Mouse (Mus musculus) midbrain, embryonic 14.5 days (tissue): ENCODE measurements around the gene Nlrp9a. TPM values are rescaled to one million over a fixed set of nuclear protein-coding genes. Genes with fewer than 3 reads are reported as not detected.
"Not testable (repeated sequence)": the region's sequence is repeated elsewhere in the genome, so short reads cannot be mapped to it uniquely, and the experiment has no call there.

ENCODE experiments used
- ATAC-seq: fragments of 200-750 bp; cut with Nextera tagmentation; 2 replicates; pipeline ENCODE4 v1.8.0; 2017; ENCODE audit warnings: moderate number of reproducible peaks, moderate library complexity; ENCODE audit not compliant: low FRiP score, low TSS enrichment
- DNase-seq: peaks from one replicate; pipeline ENCODE4 v3.0.0-alpha.2; 2015
- H3K27ac ChIP-seq: fragments of 300-500 bp; sonication (generic); replicated peaks from 2 replicates; pipeline ENCODE4 v1.5.1; 2014; ENCODE audit warnings: mild to moderate bottlenecking, low read depth, low read length, moderate library complexity
- H3K27me3 ChIP-seq: fragments of 300-500 bp; sonication (generic); 2 replicates; pipeline ENCODE4 v1.6.1; 2014; ENCODE audit warnings: low read length, control low read depth, mixed read lengths; ENCODE audit not compliant: control insufficient read depth, insufficient read depth
- H3K36me3 ChIP-seq: fragments of 300-500 bp; sonication (generic); 2 replicates; pipeline ENCODE4 v1.6.1; 2014; ENCODE audit warnings: low read length, control low read depth; ENCODE audit not compliant: control insufficient read depth, insufficient read depth
- H3K4me1 ChIP-seq: fragments of 300-500 bp; sonication (generic); 2 replicates; pipeline ENCODE4 v1.6.1; 2014; ENCODE audit warnings: mild to moderate bottlenecking, antibody characterized with exemption, low read length, control low read depth; ENCODE audit not compliant: control insufficient read depth, insufficient read depth
- H3K4me2 ChIP-seq: fragments of 300-500 bp; sonication (generic); 2 replicates; pipeline ENCODE4 v1.6.1; 2014; ENCODE audit warnings: mild to moderate bottlenecking, low read length, moderate library complexity
- H3K4me3 ChIP-seq: fragments of 300-500 bp; sonication (generic); replicated peaks from 2 replicates; pipeline ENCODE4 v1.5.1; 2014; ENCODE audit warnings: low read depth, low read length
- H3K9ac ChIP-seq: fragments of 300-500 bp; sonication (generic); replicated peaks from 2 replicates; pipeline ENCODE4 v1.6.1; 2014; ENCODE audit warnings: mild to moderate bottlenecking, low read length, moderate library complexity
- H3K9me3 ChIP-seq: fragments of 300-500 bp; sonication (generic); 2 replicates; pipeline ENCODE4 v1.6.1; 2016; ENCODE audit warnings: low read length, control low read depth, mixed read lengths; ENCODE audit not compliant: control insufficient read depth
- WGBS: fragments of 180-500 bp; shearing (Covaris S2); extraction: QIAGEN DNeasy Blood & Tissue Kit; methylation state at CpG from one replicate; pipeline ENCODE4 v1.1.7; 2014; 5-methylcytosine and 5-hydroxymethylcytosine counted together
- microRNA-seq: library from miRNA; unstranded; fragments of <30 nt; microRNA quantifications from one replicate; pipeline ENCODE4, GENCODE M21; 2016
- polyA plus RNA-seq: library from polyadenylated mRNA; unstranded; fragments of >200 nt; fragmentation: Nextera tagmentation; extraction: Ambion mirVana; gene quantifications from 2 replicates; pipeline ENCODE4 v1.2.1, GENCODE M21; 2014

The Nlrp9a gene
- not detected in 2 replicates for polyA plus RNA-seq

DNA sequence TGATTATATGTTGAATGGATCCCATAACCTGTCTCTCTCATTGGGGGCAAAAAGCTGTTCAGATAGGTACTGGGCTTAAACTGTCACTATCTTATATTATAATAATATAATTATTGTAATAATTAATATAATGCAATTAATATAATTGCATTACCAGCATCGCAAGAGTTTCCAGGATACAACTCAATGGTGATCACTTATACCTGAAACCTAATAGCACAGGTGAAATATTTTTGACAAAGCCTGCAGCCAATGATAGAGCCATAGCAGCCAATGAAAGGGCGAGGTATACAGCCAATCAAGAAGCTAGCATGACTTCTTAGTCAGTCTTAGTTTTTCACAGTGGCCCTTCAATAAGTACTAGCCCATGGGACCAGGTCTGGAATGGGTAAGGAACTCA, at the start of gene Nlrp9a:
TSS of gene Nlrp9a (plus strand) at position 301 of the 400 bp plus-strand sequence.
- not testable (repeated sequence) for H3K4me2 ChIP-seq, H3K9me3 ChIP-seq, H3K4me1 ChIP-seq, H3K4me3 ChIP-seq, H3K36me3 ChIP-seq, H3K27me3 ChIP-seq, ATAC-seq, H3K27ac ChIP-seq, H3K9ac ChIP-seq, DNase-seq
- WGBS, result 66% methylated on average over 2 of the region's 2 CpGs

DNA sequence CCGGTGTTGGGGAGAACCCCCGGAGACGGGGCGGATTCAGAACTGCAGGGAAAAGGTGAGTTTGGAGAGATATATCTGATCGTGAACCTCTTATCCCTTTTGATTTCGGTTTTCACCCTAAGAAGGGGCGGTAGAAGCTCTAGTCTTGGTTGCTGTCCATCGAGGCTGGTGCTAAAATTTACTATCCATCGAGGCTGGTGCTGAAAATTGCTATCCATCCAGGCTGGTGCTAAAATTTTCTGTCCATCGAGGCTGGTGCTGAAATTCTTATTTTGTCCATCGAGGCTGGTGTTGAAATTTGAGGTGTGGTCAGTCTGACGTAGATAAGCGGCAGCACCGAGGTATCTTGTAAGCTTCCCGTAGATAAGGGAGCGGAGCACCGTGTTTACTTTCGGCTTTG, 45.3 kb upstream of the Nlrp9a start:
- DNase-seq, H3K27me3 ChIP-seq, H3K36me3 ChIP-seq, H3K4me1 ChIP-seq, H3K27ac ChIP-seq, H3K4me2 ChIP-seq, H3K9ac ChIP-seq, H3K9me3 ChIP-seq, H3K4me3 ChIP-seq, ATAC-seq: not testable (repeated sequence)
- WGBS, result 88% methylated on average over 18 of the region's 18 CpGs

DNA sequence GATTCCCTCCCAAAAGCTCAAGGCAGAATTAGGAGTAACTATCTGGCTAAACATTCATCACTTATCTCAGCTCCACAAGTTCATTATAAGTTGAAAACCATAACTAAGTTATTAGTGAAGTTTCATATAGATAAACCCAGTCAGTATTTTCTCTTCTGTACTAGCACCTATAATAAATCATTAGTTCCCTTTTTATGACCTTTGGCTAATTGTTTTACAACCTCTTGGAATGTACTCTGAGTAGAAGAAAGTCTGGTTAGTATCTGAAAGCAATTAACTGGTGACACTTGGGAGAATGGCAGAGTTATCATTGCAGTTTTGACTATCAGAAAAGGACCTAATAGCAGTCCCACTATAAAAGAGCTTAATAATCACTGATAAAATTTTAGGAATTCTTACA, 54.3 kb downstream of the Nlrp9a start:
- Histone ChIP-seq H3K9me3 (no peaks in the 10 kb centered on the region), H3K9ac (no peak overlapping the region), H3K27me3 (no peaks in the 10 kb centered on the region), H3K4me1 (no peaks in the 10 kb centered on the region), H3K4me3 (no peak overlapping the region), H3K36me3 (no peaks in the 10 kb centered on the region), H3K4me2 (no peak overlapping the region), H3K27ac (no peak overlapping the region)
- no peak for ATAC-seq
- DNase-seq, result no peak

DNA sequence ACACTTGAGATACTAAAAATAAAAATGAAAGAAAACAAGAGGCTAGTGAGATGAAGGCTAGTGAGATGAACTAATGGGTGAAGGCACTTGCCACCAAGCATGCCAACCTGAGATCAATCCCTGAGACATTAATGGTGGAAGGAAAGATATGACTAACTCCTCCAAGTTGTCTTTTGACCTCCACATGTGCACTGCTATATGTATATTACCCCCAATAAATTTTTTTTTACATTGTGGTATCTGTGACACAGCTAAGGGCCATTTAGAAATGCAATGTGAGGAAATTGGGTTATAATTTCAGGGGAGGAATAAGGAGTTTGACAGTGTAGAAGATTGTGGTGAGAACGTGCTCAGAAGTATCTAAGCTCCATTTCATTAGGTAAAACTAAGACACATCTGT, 55.0 kb downstream of the Nlrp9a start:
- no peaks in the 10 kb centered on the region for H3K4me1 ChIP-seq
- 85% methylated on average over 1 of the region's 1 CpGs for WGBS
- H3K4me2 ChIP-seq, result no peak overlapping the region
- H3K27ac ChIP-seq, result no peak overlapping the region
- no peaks in the 10 kb centered on the region for H3K27me3 ChIP-seq
- no peak overlapping the region for H3K9ac ChIP-seq
- DNase-seq (no peak), ATAC-seq (no peak)
- no peaks in the 10 kb centered on the region for H3K36me3 ChIP-seq
- no peak overlapping the region for H3K4me3 ChIP-seq
- no peaks in the 10 kb centered on the region for H3K9me3 ChIP-seq

DNA sequence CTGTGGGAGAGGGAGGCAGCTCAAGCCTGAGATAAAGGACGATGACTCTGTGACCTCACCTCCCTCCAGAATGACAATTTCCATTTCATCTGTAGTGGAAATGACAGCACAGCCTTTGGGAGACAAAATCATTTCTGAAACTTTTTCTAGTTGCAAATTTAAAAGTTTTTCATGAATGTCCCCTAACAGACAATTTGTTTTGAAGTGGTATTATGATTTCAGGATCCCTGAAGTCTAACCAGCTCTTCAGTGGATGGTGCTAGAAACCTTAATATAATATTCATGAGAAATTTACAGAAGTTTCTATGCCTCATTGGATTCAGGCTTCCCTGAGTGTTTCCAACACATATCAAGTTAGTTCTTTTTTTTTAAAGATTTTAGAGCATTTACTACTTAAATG, 83.5 kb downstream of the Nlrp9a start, which contains the start of gene Vmn1r185:
TSS of gene Vmn1r185 (minus strand) at position 101 of the 400 bp plus-strand sequence.
- H3K27ac ChIP-seq, H3K4me3 ChIP-seq, H3K4me1 ChIP-seq, ATAC-seq, H3K27me3 ChIP-seq, H3K36me3 ChIP-seq, H3K9ac ChIP-seq, H3K4me2 ChIP-seq, DNase-seq, H3K9me3 ChIP-seq: not testable (repeated sequence)
- WGBS, result 72% methylated on average over 1 of the region's 1 CpGs

Small RNA genes within 50 kb of the gene (microRNA-seq; reads per million reads assigned to microRNA genes)
- gene Gm25947, result not detected

Other genes with a start within 250 kb of the Nlrp9a start
- gene Cyp2a4, start 227.9 kb upstream of the Nlrp9a start, polyA plus RNA-seq, result not detected in 2 replicates
- gene Nlrp9c, start 131.3 kb upstream of the Nlrp9a start, polyA plus RNA-seq, result not detected in 2 replicates
- not detected in 2 replicates for gene Nlrp4a, start 99.9 kb upstream of the Nlrp9a start, polyA plus RNA-seq
- gene Vmn1r185, start 83.4 kb downstream of the Nlrp9a start, polyA plus RNA-seq, result not detected in 2 replicates
- gene Cyp2b23, start 151.4 kb downstream of the Nlrp9a start, polyA plus RNA-seq, result not detected in 2 replicates
- 0.78 and 1.0 TPM in 2 replicates for gene Cyp2b19, start 222.1 kb downstream of the Nlrp9a start, polyA plus RNA-seq